Mouse (Mus musculus): ENCODE measurements at regions not wholly inside any gene's neighbourhood (a gene's known extent, or its start where the extent isn't known, plus 50 kb on each side); places are given as distances from the start of the nearest gene placed in this dataset. TPM values are rescaled to one million over a fixed set of nuclear protein-coding genes. Genes with fewer than 3 reads are reported as not detected.

Small RNA genes lying in the stretch of these regions (microRNA-seq; reads per million reads assigned to microRNA genes)
- gene Gm25306: not detected
